ENCODE assay signal across 10 mouse cellular contexts in genomic region chr9:57769539-57770069, GRCm38 (mm10). TPM values are rescaled to one million over a fixed set of nuclear protein-coding genes. Genes with fewer than 3 reads are reported as not detected.
DNase-seq lines count a peak whose midpoint lies in the region; ATAC-seq and TF ChIP-seq lines count a peak whose summit lies in the region.
"Had no signal": no experiment of that assay in that cellular context is flagged by ENCODE, and none has a peak within 500 bp of the region (broad histone marks: within the 10 kb centered on the region; RNA-seq: fewer than 3 reads in every experiment).

No protein-coding gene starts in this region.

- 38% methylated on average over 2 of the region's 2 CpGs for WGBS in spleen, adult 2 months
- WGBS in liver, embryonic 16.5 days (ENCODE audit: insufficient replicate concordance), result 45% methylated on average over 2 of the region's 2 CpGs

- peak overlapping the region; percentile 80 for H3K4me2 ChIP-seq in liver, embryonic 16.5 days (ENCODE audit: low read depth, low read length)
- H3K4me2 ChIP-seq: limb, embryonic 12.5 days had no signal

- peak overlapping the region; percentile 77 for H3K9ac ChIP-seq in liver, embryonic 16.5 days (ENCODE audit: low read depth, low read length)
- H3K9ac ChIP-seq: limb, embryonic 12.5 days had no signal

- peak; percentile 81 for ATAC-seq in liver, embryonic 16.5 days (ENCODE audit: low read depth)

- no peaks in the 10 kb centered on the region for H3K9me3 ChIP-seq in liver, embryonic 16.5 days (replicated peaks; ENCODE audit: control insufficient read depth, low read length)
- H3K9me3 ChIP-seq: limb, embryonic 12.5 days had no signal

- H3K27ac ChIP-seq in gastrocnemius, adult 2 months, result peak overlapping the region; percentile 82
- peak overlapping the region; percentile 38; the same call in 1 of the 2 replicates for H3K27ac ChIP-seq in spleen, adult 2 months (ENCODE audit: insufficient read depth, low read length)
- peak overlapping the region; percentile 100 for H3K27ac ChIP-seq in liver, embryonic 16.5 days (ENCODE audit: low read length)
- H3K27ac ChIP-seq: limb, embryonic 12.5 days had no signal

- no peaks in the 10 kb centered on the region for H3K36me3 ChIP-seq in spleen, adult 2 months (ENCODE audit: control insufficient read depth, insufficient read depth, low read length)
- H3K36me3 ChIP-seq in liver, embryonic 16.5 days (ENCODE audit: control insufficient read depth, insufficient read depth), result no peaks in the 10 kb centered on the region
- H3K36me3 ChIP-seq: limb, embryonic 12.5 days had no signal

- no peak overlapping the region for H3K4me3 ChIP-seq in gastrocnemius, adult 2 months
- no peak overlapping the region for H3K4me3 ChIP-seq in spleen, adult 2 months (ENCODE audit: extremely low read depth, insufficient read depth, insufficient read length)
- H3K4me3 ChIP-seq in liver, embryonic 16.5 days (ENCODE audit: low read depth, low read length), result peak overlapping the region; percentile 45
- H3K4me3 ChIP-seq: limb, embryonic 12.5 days had no signal

- peaks cover 7% of the 10 kb centered on the region for H3K4me1 ChIP-seq in spleen, adult 2 months (ENCODE audit: control insufficient read depth, insufficient read depth, insufficient read length)
- H3K4me1 ChIP-seq in liver, embryonic 16.5 days (ENCODE audit: control insufficient read depth, low read depth, low read length), result peaks cover 69% of the 10 kb centered on the region

- no peak for TF ChIP-seq CTCF in gastrocnemius, adult 2 months (IDR thresholded peaks at IDR 0.05)
- TF ChIP-seq CTCF in spleen, adult 2 months (IDR thresholded peaks at IDR 0.05; ENCODE audit: extremely low read depth, insufficient read depth, insufficient read length, insufficient replicate concordance), result no peak

- intact Hi-C loops in gastrocnemius, adult 2 months (cut with DNase I), result loop anchor here (2.0 to 5.0 kb wide), 2 partner anchors 55 to 143 kb away; partner anchors contain the start of gene Ubl7

- TF ChIP-seq POLR2A in spleen, adult 2 months (IDR thresholded peaks at IDR 0.05; ENCODE audit: low read depth, low read length), result no peak

- peak; percentile 65 for DNase-seq in gastrocnemius, adult 2 months
- DNase-seq in gastrocnemius, postnatal 10 days, result no peak
- DNase-seq in spleen, adult 2 months (ENCODE audit: low read depth in 1 of 2, low spot score in 2 of 2), result no peak
- DNase-seq in spleen, adult 18-20 months, result no peak
- no peak for DNase-seq in left cerebral cortex, adult 18-20 months (ENCODE audit: low spot score in 2 of 2)
- no peak for DNase-seq in adrenal gland, postnatal 4 days (ENCODE audit: low spot score in 2 of 2)
- DNase-seq in urinary bladder, adult 2 months (ENCODE audit: low spot score), result no peak
- DNase-seq: kidney, postnatal 36 days had no signal

- H3K27me3 ChIP-seq in spleen, adult 2 months (ENCODE audit: control insufficient read depth, insufficient read depth, low read length), result no peaks in the 10 kb centered on the region
- H3K27me3 ChIP-seq in liver, embryonic 16.5 days (ENCODE audit: control insufficient read depth, insufficient read depth, low read depth, low read length), result no peaks in the 10 kb centered on the region
- H3K27me3 ChIP-seq: limb, embryonic 12.5 days had no signal

RNA-seq across cellular contexts. Expression of gene Clk3, which starts 3.9 kb away (rescaled TPM):
- 10 to 100 TPM; 45.4 to 50.4 TPM for total RNA-seq in gastrocnemius, adult 2 months (2021)
- total RNA-seq in gastrocnemius, postnatal 10 days (2021), result 10 to 100 TPM; 34.8 to 45.3 TPM
- 99.1 and 117 TPM in 2 replicates for polyA plus RNA-seq in spleen, adult 2 months (2012; rRNA removed)
- polyA plus RNA-seq in liver, embryonic 16.5 days (2015; fragmentation: Nextera tagmentation; extraction: Ambion mirVana), result 93.5 and 104 TPM in 2 replicates
- total RNA-seq in left cerebral cortex, adult 18-20 months (2021), result 10 to 100 TPM; 77.8 to 88.3 TPM
- total RNA-seq in adrenal gland, postnatal 4 days (2021), result 10 to 100 TPM; 72.6 to 82.5 TPM
- polyA plus RNA-seq in urinary bladder, adult 2 months (2012; rRNA removed), result 90.8 and 111 TPM in 2 replicates

Comparison
In these comparisons a context has a peak if more than half of its experiments do, and no peak if none do; other contexts are left out.
1. H3K27ac ChIP-seq: peak in every context shown above with its lines; median percentile 100 in liver, embryonic 16.5 days; 82 in gastrocnemius, adult 2 months; 38 in spleen, adult 2 months.